Mouse (Mus musculus) small intestine, adult 2 months (tissue): ENCODE data around the gene Scml4.

Experiments
- CTCF ChIP-seq: fragments of 200-500 bp; IDR thresholded peaks from 2 replicates; pipeline ENCODE4 v1.5.1; 2012; ENCODE audit warnings: low read depth, mild to moderate bottlenecking, control low read depth, inconsistent platforms, low read length, moderate library complexity, mixed read lengths; ENCODE audit not compliant: insufficient replicate concordance, insufficient read length; ENCODE audit errors: extremely low read depth
- POLR2A ChIP-seq: fragments of 200-500 bp; IDR thresholded peaks from 2 replicates; pipeline ENCODE4 v1.6.1; 2012; ENCODE audit warnings: low read depth, mild to moderate bottlenecking, control low read depth, inconsistent platforms, low read length, moderate library complexity

- TF ChIP-seq POLR2A (no peak), CTCF (no peak)
Observed at GRCm38 (mm10) chr10:42825923-42826322, 34.2 kb upstream of the Scml4 start.
